7 mouse cellular contexts compared by ENCODE assay signal in genomic region chr2:148044877-148045539, GRCm38 (mm10). TPM values are rescaled to one million over a fixed set of nuclear protein-coding genes. Genes with fewer than 3 reads are reported as not detected.
DNase-seq lines count a peak whose midpoint lies in the region; ATAC-seq and TF ChIP-seq lines count a peak whose summit lies in the region.

No protein-coding gene starts in this region.

- H3K27me3 ChIP-seq in kidney, postnatal 0 days (ENCODE audit: insufficient read depth, low read length) = peaks cover 85% of the 10 kb centered on the region
- peaks cover 100% of the 10 kb centered on the region for H3K27me3 ChIP-seq in heart, postnatal 0 days (ENCODE audit: control insufficient read depth, insufficient read depth, low read length)
- H3K27me3 ChIP-seq in liver, embryonic 12.5 days (replicated peaks) = peaks cover 100% of the 10 kb centered on the region
- H3K27me3 ChIP-seq in neural tube, embryonic 15.5 days (replicated peaks) = peaks cover 97% of the 10 kb centered on the region

- no peak overlapping the region for H3K27ac ChIP-seq in kidney, postnatal 0 days
- H3K27ac ChIP-seq in heart, postnatal 0 days (ENCODE audit: low read depth) = no peak overlapping the region
- H3K27ac ChIP-seq in liver, embryonic 12.5 days = peak overlapping the region; percentile 49
- no peak overlapping the region for H3K27ac ChIP-seq in neural tube, embryonic 15.5 days (replicated peaks)

- peak overlapping the region; percentile 40 for H3K4me3 ChIP-seq in kidney, postnatal 0 days (replicated peaks; ENCODE audit: low read depth, low read length)
- H3K4me3 ChIP-seq in heart, postnatal 0 days (ENCODE audit: low read depth, low read length) = peak overlapping the region; percentile 46
- H3K4me3 ChIP-seq in liver, embryonic 12.5 days = peak overlapping the region; percentile 42
- H3K4me3 ChIP-seq in neural tube, embryonic 15.5 days (replicated peaks) = peak overlapping the region; percentile 24; the same call in 1 of the 2 replicates

- H3K9ac ChIP-seq in kidney, postnatal 0 days (ENCODE audit: low read depth, low read length) = no peak overlapping the region
- no peak overlapping the region for H3K9ac ChIP-seq in heart, postnatal 0 days (replicated peaks; ENCODE audit: low read depth, low read length)
- H3K9ac ChIP-seq in liver, embryonic 12.5 days = peak overlapping the region; percentile 37; the same call in 1 of the 2 replicates
- no peak overlapping the region for H3K9ac ChIP-seq in neural tube, embryonic 15.5 days (replicated peaks)

- TF ChIP-seq CTCF in kidney, postnatal 0 days (IDR thresholded peaks at IDR 0.05; ENCODE audit: low read depth) = no peak
- TF ChIP-seq CTCF in heart, postnatal 0 days (IDR thresholded peaks at IDR 0.05; ENCODE audit: low read depth) = no peak

- H3K36me3 ChIP-seq in kidney, postnatal 0 days (ENCODE audit: insufficient read depth, low read length) = no peaks in the 10 kb centered on the region
- no peaks in the 10 kb centered on the region for H3K36me3 ChIP-seq in heart, postnatal 0 days (replicated peaks; ENCODE audit: control insufficient read depth, insufficient read depth, low read length)
- H3K36me3 ChIP-seq in liver, embryonic 12.5 days = 0 out of 2 replicates have a peak, but pooled peaks cover 2% of the 10 kb centered on the region
- no peaks in the 10 kb centered on the region for H3K36me3 ChIP-seq in neural tube, embryonic 15.5 days

- H3K4me1 ChIP-seq in kidney, postnatal 0 days (replicated peaks; ENCODE audit: insufficient read depth, low read length) = peaks cover 8% of the 10 kb centered on the region; the same call in 1 of the 2 replicates
- no peaks in the 10 kb centered on the region; the same call in 1 of the 2 replicates for H3K4me1 ChIP-seq in heart, postnatal 0 days (ENCODE audit: control insufficient read depth, insufficient read depth)
- no peaks in the 10 kb centered on the region for H3K4me1 ChIP-seq in liver, embryonic 12.5 days
- H3K4me1 ChIP-seq in neural tube, embryonic 15.5 days = peaks cover 25% of the 10 kb centered on the region

- H3K9me3 ChIP-seq in kidney, postnatal 0 days (replicated peaks; ENCODE audit: low read length) = no peaks in the 10 kb centered on the region
- H3K9me3 ChIP-seq in heart, postnatal 0 days (replicated peaks; ENCODE audit: control insufficient read depth, low read length) = no peaks in the 10 kb centered on the region
- no peaks in the 10 kb centered on the region for H3K9me3 ChIP-seq in liver, embryonic 12.5 days (replicated peaks)
- no peaks in the 10 kb centered on the region for H3K9me3 ChIP-seq in neural tube, embryonic 15.5 days (replicated peaks)

- under 1% methylated on average over 26 of the region's 26 CpGs for WGBS in kidney, postnatal 0 days
- 1% methylated on average over 26 of the region's 26 CpGs for WGBS in heart, postnatal 0 days
- 2% methylated on average over 26 of the region's 26 CpGs for WGBS in liver, embryonic 12.5 days (ENCODE audit: insufficient replicate concordance)
- WGBS in neural tube, embryonic 15.5 days = 1% methylated on average over 26 of the region's 26 CpGs

- H3K4me2 ChIP-seq in kidney, postnatal 0 days (ENCODE audit: low read length) = peak overlapping the region; percentile 66
- H3K4me2 ChIP-seq in heart, postnatal 0 days (ENCODE audit: low read depth, low read length) = peak overlapping the region; percentile 64
- H3K4me2 ChIP-seq in liver, embryonic 12.5 days = peak overlapping the region; percentile 50
- peak overlapping the region; percentile 45 for H3K4me2 ChIP-seq in neural tube, embryonic 15.5 days

- ATAC-seq in kidney, postnatal 0 days (replicated peaks; ENCODE audit: low FRiP score, low read depth) = no peak
- ATAC-seq in heart, postnatal 0 days (ENCODE audit: insufficient read depth, low read depth) = no peak
- ATAC-seq in liver, embryonic 12.5 days = no peak
- ATAC-seq in neural tube, embryonic 15.5 days (ENCODE audit: low FRiP score) = no peak

- no peak for DNase-seq in kidney, postnatal 0 days (ENCODE audit: low spot score)
- DNase-seq in kidney, postnatal 14 days = no peak
- no peak for DNase-seq in heart, postnatal 0 days (ENCODE audit: low spot score)
- no peak for DNase-seq in frontal cortex, postnatal 10 days (ENCODE audit: low spot score in 2 of 2)
- no peak for DNase-seq in gastrocnemius, postnatal 10 days

- no peak for TF ChIP-seq EP300 in heart, postnatal 0 days (IDR thresholded peaks at IDR 0.05; ENCODE audit: low read depth)

RNA-seq across cellular contexts. Expression of gene Foxa2, which starts 1.8 kb away (rescaled TPM):
- polyA plus RNA-seq in kidney, postnatal 0 days (2015; fragmentation: Nextera tagmentation; extraction: Ambion mirVana) = not detected in 2 replicates
- total RNA-seq in heart, postnatal 0 days (2014; rRNA removed; ENCODE audit: low replicate concordance) = not detected in 2 replicates
- polyA plus RNA-seq in heart, postnatal 0 days (2015; fragmentation: Nextera tagmentation; extraction: Ambion mirVana) = not detected in 2 replicates
- 5.0 and 5.4 TPM in 2 replicates for polyA plus RNA-seq in liver, embryonic 12.5 days (2016; fragmentation: Nextera tagmentation; extraction: Ambion mirVana)
- 1.3 and 2.2 TPM in 2 replicates for polyA plus RNA-seq in neural tube, embryonic 15.5 days (2015; fragmentation: Nextera tagmentation; extraction: Ambion mirVana)
- total RNA-seq in gastrocnemius, postnatal 10 days (2021) = not detected
